Mouse (Mus musculus): ENCODE data around the gene Srp54c. TPM values are rescaled to one million over a fixed set of nuclear protein-coding genes. Genes with fewer than 3 reads are reported as not detected.
"Not testable (repeated sequence)": the region's sequence is repeated elsewhere in the genome, so short reads cannot be mapped to it uniquely, and the experiment has no call there.

The Srp54c gene
- polyA plus RNA-seq, 1 experiment from 2014 or later, result 78.3 TPM

DNA sequence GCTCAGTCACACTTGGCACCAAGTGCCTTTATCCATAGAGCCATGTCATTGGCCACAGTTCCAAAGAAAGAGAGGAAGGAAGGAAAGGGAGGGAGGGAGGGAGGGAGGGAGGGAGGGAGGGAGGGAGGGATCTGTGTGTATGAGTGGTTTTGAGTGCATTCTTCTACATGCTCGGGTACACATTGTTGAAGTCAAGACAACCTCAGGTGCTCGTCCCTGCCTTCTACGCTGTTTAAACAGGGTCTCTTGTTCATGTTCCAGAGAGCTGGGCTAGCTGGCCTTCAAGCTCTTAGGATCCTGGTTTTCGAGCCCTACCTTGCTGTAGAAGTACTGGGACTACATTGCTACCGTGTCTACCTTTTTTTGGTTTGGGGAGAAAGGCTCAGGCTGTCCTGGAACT, 33.4 kb downstream of the Srp54c start:
- not testable (repeated sequence) for ATAC-seq; H3K4me1 ChIP-seq (ENCODE audit: control insufficient read depth, insufficient read depth, low read depth, low read length); H3K9ac ChIP-seq (ENCODE audit: low read depth, low read length); H3K27me3 ChIP-seq (replicated peaks; ENCODE audit: control insufficient read depth, insufficient read depth, low read length); H3K4me2 ChIP-seq (ENCODE audit: low read length); H3K4me3 ChIP-seq (ENCODE audit: low read length); H3K9me3 ChIP-seq (ENCODE audit: control insufficient read depth, low read length); H3K27ac ChIP-seq (ENCODE audit: low read depth, low read length); H3K36me3 ChIP-seq (ENCODE audit: control insufficient read depth, insufficient read depth, low read length)
- WGBS, result no CpG with 5 or more reads among the region's 5 CpGs

DNA sequence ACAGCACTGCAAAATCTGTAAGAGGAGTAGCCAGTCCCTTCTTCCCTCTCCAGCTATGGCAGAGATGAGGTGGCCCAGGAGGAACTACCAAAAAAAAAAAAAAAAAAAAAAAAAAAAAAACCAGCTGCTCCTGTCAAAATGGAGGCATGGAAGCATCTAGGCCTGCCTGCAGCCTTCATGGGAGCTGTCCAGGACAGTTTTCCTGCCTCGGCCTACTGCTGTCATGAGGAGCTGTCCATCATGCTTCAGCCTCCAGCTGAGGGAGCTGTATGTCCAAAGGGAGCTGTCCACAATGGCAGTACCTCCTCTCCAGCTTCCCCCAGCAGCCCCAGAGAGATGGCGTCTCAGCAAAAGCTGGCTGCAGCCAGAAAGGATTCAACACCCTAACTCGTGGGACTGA, 42.3 kb downstream of the Srp54c start:
- 85% methylated on average over 3 of the region's 3 CpGs for WGBS
- H3K27me3 ChIP-seq (replicated peaks; ENCODE audit: control insufficient read depth, insufficient read depth, low read length), result no peaks in the 10 kb centered on the region
- no peak overlapping the region for H3K9ac ChIP-seq (ENCODE audit: low read depth, low read length)
- no peaks in the 10 kb centered on the region for H3K36me3 ChIP-seq (ENCODE audit: control insufficient read depth, insufficient read depth, low read length)
- no peaks in the 10 kb centered on the region for H3K9me3 ChIP-seq (ENCODE audit: control insufficient read depth, low read length)
- no peak overlapping the region for H3K27ac ChIP-seq (ENCODE audit: low read depth, low read length)
- ATAC-seq, result no peak
- no peak overlapping the region for H3K4me2 ChIP-seq (ENCODE audit: low read length)
- no peak overlapping the region for H3K4me3 ChIP-seq (ENCODE audit: low read length)
- no peaks in the 10 kb centered on the region for H3K4me1 ChIP-seq (ENCODE audit: control insufficient read depth, insufficient read depth, low read depth, low read length)

DNA sequence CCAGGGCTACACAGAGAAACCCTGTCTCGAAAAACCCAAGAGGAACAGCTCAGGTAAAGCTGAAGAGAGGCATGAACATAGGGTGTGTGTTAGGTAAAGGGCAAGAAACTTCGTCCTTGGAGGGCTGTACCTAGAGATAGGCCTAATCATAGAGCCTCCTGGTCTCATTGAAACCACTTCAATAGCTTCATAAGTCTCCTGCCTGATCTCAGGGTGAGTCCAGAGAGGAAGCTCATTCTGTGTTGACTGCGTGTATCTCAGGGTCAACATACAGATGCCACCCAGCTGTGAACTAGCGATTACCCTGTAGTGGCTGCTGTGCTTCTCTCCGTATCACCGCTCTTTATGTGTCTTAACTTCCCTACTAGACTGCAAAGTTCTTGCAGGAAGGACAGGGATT, 47.6 kb downstream of the Srp54c start:
- ATAC-seq; H3K36me3 ChIP-seq (ENCODE audit: control insufficient read depth, insufficient read depth, low read length); H3K4me3 ChIP-seq (ENCODE audit: low read length); H3K9ac ChIP-seq (ENCODE audit: low read depth, low read length); H3K4me2 ChIP-seq (ENCODE audit: low read length); H3K27ac ChIP-seq (ENCODE audit: low read depth, low read length); H3K27me3 ChIP-seq (replicated peaks; ENCODE audit: control insufficient read depth, insufficient read depth, low read length); H3K4me1 ChIP-seq (ENCODE audit: control insufficient read depth, insufficient read depth, low read depth, low read length); H3K9me3 ChIP-seq (ENCODE audit: control insufficient read depth, low read length): not testable (repeated sequence)
- 89% methylated on average over 3 of the region's 6 CpGs for WGBS

DNA sequence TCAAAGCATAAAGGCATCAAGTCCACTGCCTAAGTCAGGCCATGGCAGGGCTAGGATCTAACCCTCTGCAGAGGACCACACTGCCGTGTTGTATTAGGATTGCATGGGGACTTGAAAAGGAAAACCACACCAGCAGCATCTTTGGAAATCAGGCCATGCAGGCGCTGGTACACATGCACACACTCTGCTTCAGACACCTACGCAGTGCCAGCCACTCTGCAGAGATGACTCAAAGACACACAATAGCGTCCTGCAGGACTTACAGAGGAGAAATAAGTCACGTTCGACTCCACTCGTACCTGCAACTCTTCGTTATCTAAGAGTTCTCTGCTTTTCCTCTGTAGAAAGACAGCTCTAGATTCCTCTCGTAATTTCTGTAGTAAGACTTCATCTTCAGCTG, 68.1 kb downstream of the Srp54c start:
- no peak for ATAC-seq
- Histone ChIP-seq H3K4me1 (ENCODE audit: control insufficient read depth, insufficient read depth, low read depth, low read length) (peaks cover 15% of the 10 kb centered on the region), H3K27ac (ENCODE audit: low read depth, low read length) (no peak overlapping the region), H3K9ac (ENCODE audit: low read depth, low read length) (no peak overlapping the region), H3K36me3 (ENCODE audit: control insufficient read depth, insufficient read depth, low read length) (peaks cover 20% of the 10 kb centered on the region), H3K4me3 (ENCODE audit: low read length) (no peak overlapping the region), H3K4me2 (ENCODE audit: low read length) (no peak overlapping the region), H3K27me3 (replicated peaks; ENCODE audit: control insufficient read depth, insufficient read depth, low read length) (no peaks in the 10 kb centered on the region), H3K9me3 (ENCODE audit: control insufficient read depth, low read length) (no peaks in the 10 kb centered on the region)
- 97% methylated on average over 9 of the region's 9 CpGs for WGBS

DNA sequence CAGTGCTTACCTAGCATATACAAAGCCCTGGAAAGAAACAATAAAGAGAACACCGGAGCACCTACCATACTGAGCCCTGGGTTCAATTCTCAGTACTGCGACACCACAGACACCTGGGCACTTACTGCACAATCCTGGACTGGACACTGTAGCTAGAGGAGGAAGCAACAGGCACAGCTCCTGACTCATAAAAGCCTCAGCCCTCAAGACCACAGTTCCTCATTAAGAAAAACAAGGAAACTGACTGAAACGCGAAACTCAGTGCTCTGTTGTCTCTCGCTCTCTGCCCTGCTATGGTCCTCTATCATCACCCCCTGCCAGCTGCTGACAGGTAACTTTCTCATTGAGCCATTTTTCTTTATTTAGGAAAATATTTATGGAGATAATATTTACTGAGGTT, 69.4 kb downstream of the Srp54c start, which contains the start of gene 1110008L16Rik:
1110008L16Rik (plus strand) TSS at position 242 of the 400 bp plus-strand sequence.
- 96% methylated on average over 5 of the region's 5 CpGs for WGBS
- Histone ChIP-seq H3K27me3 (replicated peaks; ENCODE audit: control insufficient read depth, insufficient read depth, low read length) (no peaks in the 10 kb centered on the region), H3K36me3 (ENCODE audit: control insufficient read depth, insufficient read depth, low read length) (peaks cover 15% of the 10 kb centered on the region), H3K4me3 (ENCODE audit: low read length) (no peak within 1 kb of the TSS), H3K4me2 (ENCODE audit: low read length) (no peak within 1 kb of the TSS), H3K4me1 (ENCODE audit: control insufficient read depth, insufficient read depth, low read depth, low read length) (peaks cover 21% of the 10 kb centered on the region), H3K27ac (ENCODE audit: low read depth, low read length) (no peak within 1 kb of the TSS), H3K9ac (ENCODE audit: low read depth, low read length) (no peak within 1 kb of the TSS), H3K9me3 (ENCODE audit: control insufficient read depth, low read length) (no peaks in the 10 kb centered on the region)
- ATAC-seq, result no peak

DNA sequence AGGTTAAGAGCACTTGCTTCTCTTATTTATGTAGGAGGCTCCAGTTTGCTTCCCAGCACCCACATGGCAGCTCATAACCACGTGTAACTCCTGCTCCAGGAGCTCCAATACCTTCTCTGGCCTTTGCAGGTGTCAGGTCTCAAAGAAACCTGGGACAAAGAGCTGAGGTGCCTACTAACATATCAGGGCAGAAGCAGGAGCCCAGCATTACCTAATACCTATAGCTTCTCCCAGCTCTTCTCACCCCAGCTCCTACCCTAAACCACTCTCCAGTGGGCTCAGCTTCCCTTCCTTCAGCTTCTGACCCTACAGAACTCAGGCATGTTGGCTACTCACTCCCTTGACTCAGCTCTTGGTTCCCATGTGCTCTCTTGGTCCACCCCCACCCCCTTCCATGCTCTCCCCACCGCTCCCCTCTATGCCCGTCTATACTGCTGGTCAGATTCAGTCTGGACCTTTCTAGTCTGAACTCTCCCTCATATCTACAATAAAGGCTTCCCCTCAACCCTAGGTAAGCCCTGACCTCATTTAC, 70.9 kb downstream of the Srp54c start:
- H3K9ac ChIP-seq (ENCODE audit: low read depth, low read length), result no peak overlapping the region
- WGBS, result 90% methylated on average over 3 of the region's 3 CpGs
- H3K36me3 ChIP-seq (ENCODE audit: control insufficient read depth, insufficient read depth, low read length), result peaks cover 7% of the 10 kb centered on the region
- peak overlapping the region; percentile 47 for H3K4me3 ChIP-seq (ENCODE audit: low read length)
- no peaks in the 10 kb centered on the region for H3K9me3 ChIP-seq (ENCODE audit: control insufficient read depth, low read length)
- no peaks in the 10 kb centered on the region for H3K27me3 ChIP-seq (replicated peaks; ENCODE audit: control insufficient read depth, insufficient read depth, low read length)
- peak overlapping the region; percentile 69 for H3K4me2 ChIP-seq (ENCODE audit: low read length)
- peaks cover 21% of the 10 kb centered on the region for H3K4me1 ChIP-seq (ENCODE audit: control insufficient read depth, insufficient read depth, low read depth, low read length)
- no peak for ATAC-seq
- no peak overlapping the region for H3K27ac ChIP-seq (ENCODE audit: low read depth, low read length)

DNA sequence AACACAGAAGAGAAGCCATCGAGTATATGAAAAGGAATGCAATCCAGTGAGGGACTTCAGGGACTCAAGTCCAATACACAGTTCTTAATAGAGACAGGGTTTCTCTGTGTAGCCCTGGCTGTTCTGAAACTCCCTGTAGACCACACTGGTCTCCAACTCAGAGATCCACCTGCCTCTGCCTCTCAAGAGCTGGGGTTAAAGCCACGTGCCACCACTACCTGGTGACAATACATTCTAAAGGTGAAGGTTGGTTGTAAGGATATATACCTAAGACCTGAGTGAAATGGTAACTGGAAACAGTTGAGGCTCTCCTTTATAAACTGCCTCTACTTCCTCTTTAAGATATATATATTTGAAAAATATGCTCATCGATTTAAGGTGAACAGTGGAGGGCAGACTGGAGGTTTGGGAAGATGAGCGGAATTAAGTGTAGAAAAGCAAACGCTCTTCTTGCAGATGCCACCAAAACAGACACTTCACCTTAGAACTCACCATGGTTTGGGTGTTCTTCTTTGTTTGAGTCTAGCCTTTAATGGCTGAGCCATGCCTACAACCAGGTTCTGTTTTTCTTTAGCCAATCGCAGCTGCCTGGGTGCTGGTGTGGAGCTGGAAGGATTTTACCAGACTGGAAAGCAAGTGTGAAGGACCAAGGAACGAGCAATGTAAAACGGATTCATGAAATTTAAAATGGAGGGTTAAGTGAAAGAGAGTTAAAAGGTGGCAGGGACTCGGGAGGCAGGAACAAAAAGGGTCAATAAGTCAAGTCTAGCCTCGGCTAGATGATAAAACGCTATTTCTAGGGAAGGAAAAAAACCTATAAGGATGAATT, 71.7 kb downstream of the Srp54c start:
- Histone ChIP-seq H3K27me3 (replicated peaks; ENCODE audit: control insufficient read depth, insufficient read depth, low read length) (no peaks in the 10 kb centered on the region), H3K27ac (ENCODE audit: low read depth, low read length) (peak overlapping the region; percentile 68), H3K9ac (ENCODE audit: low read depth, low read length) (peak overlapping the region; percentile 64), H3K4me1 (ENCODE audit: control insufficient read depth, insufficient read depth, low read depth, low read length) (peaks cover 21% of the 10 kb centered on the region), H3K4me3 (ENCODE audit: low read length) (peak overlapping the region; percentile 47), H3K9me3 (ENCODE audit: control insufficient read depth, low read length) (no peaks in the 10 kb centered on the region), H3K4me2 (ENCODE audit: low read length) (peak overlapping the region; percentile 69), H3K36me3 (ENCODE audit: control insufficient read depth, insufficient read depth, low read length) (peaks cover 6% of the 10 kb centered on the region)
- 43% methylated on average over 11 of the region's 11 CpGs for WGBS
- ATAC-seq, result no peak

DNA sequence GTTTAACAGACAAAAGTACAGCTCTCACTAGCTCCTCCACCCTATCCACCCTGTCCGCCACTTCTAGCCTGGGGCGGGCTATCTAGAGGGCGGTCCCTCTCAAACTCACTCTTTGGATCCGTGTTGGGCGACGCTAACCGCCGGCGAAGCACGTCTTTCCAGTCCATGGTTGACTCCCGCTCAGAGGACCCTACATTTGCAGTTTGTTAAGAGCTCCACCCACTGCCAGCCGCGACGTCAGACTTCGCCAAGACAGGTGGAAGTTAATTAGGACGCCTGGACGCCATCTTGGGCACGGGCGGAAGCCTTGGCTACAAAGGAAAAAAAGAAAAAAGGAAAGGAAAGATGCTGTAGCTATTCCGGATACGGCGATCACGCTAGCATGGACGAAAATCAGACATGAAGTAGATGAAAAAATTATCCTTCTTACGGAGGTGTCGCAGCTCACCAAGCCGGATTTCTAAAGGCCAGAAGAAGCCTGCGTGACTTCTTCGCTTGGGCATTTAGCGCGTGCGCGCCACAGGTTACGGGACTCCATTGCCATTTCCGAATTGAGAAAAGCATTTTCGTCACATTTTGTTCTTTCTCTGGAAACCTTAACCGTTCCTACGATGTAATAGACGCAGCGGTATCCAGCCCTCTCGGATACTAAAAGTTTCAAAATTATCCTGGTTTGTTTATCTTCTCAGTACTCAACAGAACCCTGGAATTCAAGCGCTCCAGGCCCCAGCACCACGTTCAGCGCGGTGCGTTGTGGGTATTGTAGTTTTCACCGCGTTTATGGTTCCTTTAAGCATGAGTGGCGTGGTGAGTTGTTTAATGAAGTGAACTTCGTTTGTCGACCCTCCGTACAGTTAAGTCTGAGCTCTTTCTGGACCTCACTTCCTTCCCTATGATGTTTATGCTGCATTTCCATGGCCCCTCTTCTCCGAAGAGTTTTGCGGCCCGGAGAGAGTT, 72.8 kb downstream of the Srp54c start, which contains the start of gene Ppp2r3c:
Ppp2r3c (minus strand) TSS at position 514 of the 957 bp plus-strand sequence.
- Histone ChIP-seq H3K27me3 (replicated peaks; ENCODE audit: control insufficient read depth, insufficient read depth, low read length) (no peaks in the 10 kb centered on the region), H3K9me3 (ENCODE audit: control insufficient read depth, low read length) (no peaks in the 10 kb centered on the region), H3K4me3 (ENCODE audit: low read length) (peak within 1 kb of the TSS; percentile 47), H3K27ac (ENCODE audit: low read depth, low read length) (peak within 1 kb of the TSS; percentile 68), H3K36me3 (ENCODE audit: control insufficient read depth, insufficient read depth, low read length) (no peaks in the 10 kb centered on the region; the same call in 1 of the 2 replicates), H3K4me1 (ENCODE audit: control insufficient read depth, insufficient read depth, low read depth, low read length) (peaks cover 21% of the 10 kb centered on the region), H3K4me2 (ENCODE audit: low read length) (peak within 1 kb of the TSS; percentile 73), H3K9ac (ENCODE audit: low read depth, low read length) (peak within 1 kb of the TSS; percentile 64)
- under 1% methylated on average over 55 of the region's 55 CpGs for WGBS
- ATAC-seq, result peak; percentile 95

Data from hindbrain, embryonic 16.5 days (tissue).